Mouse (Mus musculus): ENCODE results near the gene Kcnj2. TPM values are rescaled to one million over a fixed set of nuclear protein-coding genes. Genes with fewer than 3 reads are reported as not detected.

Kcnj2 gene
- total RNA-seq, 1 experiment, result 0.62 TPM

DNA sequence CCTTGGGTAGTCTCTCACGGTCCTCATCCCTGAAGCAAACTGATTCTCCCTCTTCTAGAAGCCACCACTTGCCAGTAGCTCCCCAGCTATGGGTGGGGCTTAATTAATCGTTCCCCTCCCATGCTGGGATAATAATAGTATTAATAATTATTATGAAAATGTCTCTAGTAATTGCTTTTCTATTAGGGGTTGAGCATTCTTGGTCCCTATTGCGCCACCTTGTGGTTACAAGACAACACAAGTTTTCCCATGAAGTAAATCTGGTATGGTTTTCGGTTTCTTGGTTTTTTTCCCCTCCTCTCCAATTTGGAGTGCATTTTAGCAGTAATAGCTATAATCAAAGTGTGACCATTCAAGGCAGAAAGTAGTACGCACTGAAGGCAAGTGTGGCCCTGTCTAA, 23.8 kb upstream of the Kcnj2 start:
- peak; percentile 29 for DNase-seq (ENCODE audit: low read depth, low spot score)
- H3K4me1 ChIP-seq (ENCODE audit: control insufficient read depth in 2 of 2, insufficient read depth in 2 of 2, low read length in 2 of 2, poor library complexity in 1 of 2), result peaks cover 0 to 10% of the 10 kb centered on the region in 2 experiments; a peak in 1 of 4 replicates
- H3K9ac ChIP-seq (ENCODE audit: insufficient read depth, low read depth, low read length, poor library complexity, severe bottlenecking), result no peak overlapping the region
- H3K27ac ChIP-seq (ENCODE audit: insufficient read depth, low read depth, low read length, poor library complexity, severe bottlenecking), result no peak overlapping the region
- in situ Hi-C loops (cut with MboI; ENCODE audit: low sequenced_read_pairs in 2 of 2, unreplicated experiment in 2 of 2), result no loop called here
- H3K9me3 ChIP-seq (ENCODE audit: control insufficient read depth, insufficient read depth, low read depth, low read length), result no peaks in the 10 kb centered on the region
- no peaks in the 10 kb centered on the region for H3K36me3 ChIP-seq (ENCODE audit: control insufficient read depth, insufficient read depth, low read length, poor library complexity, severe bottlenecking)
- no peak overlapping the region for H3K4me3 ChIP-seq (ENCODE audit: insufficient read depth in 1 of 2, low read depth in 1 of 2, low read length in 2 of 2, poor library complexity in 1 of 2, severe bottlenecking in 1 of 2)
- TF ChIP-seq ZNF384 (IDR thresholded peaks at IDR 0.05; ENCODE audit: low read depth, low read length), result no peak
- no peak for TF ChIP-seq MAFK (IDR thresholded peaks at IDR 0.05; ENCODE audit: insufficient read depth, low read depth, low read length)
- TF ChIP-seq HCFC1 (IDR thresholded peaks at IDR 0.05; ENCODE audit: borderline replicate concordance, insufficient read depth, low read length), result no peak
- no peak for TF ChIP-seq ZC3H11A (IDR thresholded peaks at IDR 0.05; ENCODE audit: borderline replicate concordance, low read depth, low read length)
- no peak for TF ChIP-seq CHD2 (IDR thresholded peaks at IDR 0.05; ENCODE audit: low read depth, low read length)

- Histone ChIP-seq H3K27ac (ENCODE audit: insufficient read depth, low read depth, low read length, poor library complexity, severe bottlenecking) (no peak overlapping the region), H3K9me3 (ENCODE audit: control insufficient read depth, insufficient read depth, low read depth, low read length) (no peaks in the 10 kb centered on the region), H3K36me3 (ENCODE audit: control insufficient read depth, insufficient read depth, low read length, poor library complexity, severe bottlenecking) (no peaks in the 10 kb centered on the region), H3K4me1 (ENCODE audit: control insufficient read depth in 2 of 2, insufficient read depth in 2 of 2, low read length in 2 of 2, poor library complexity in 1 of 2) (peaks cover 0 to 10% of the 10 kb centered on the region in 2 experiments; a peak in 1 of 4 replicates), H3K9ac (ENCODE audit: insufficient read depth, low read depth, low read length, poor library complexity, severe bottlenecking) (no peak overlapping the region), H3K4me3 (ENCODE audit: insufficient read depth in 1 of 2, low read depth in 1 of 2, low read length in 2 of 2, poor library complexity in 1 of 2, severe bottlenecking in 1 of 2) (no peak overlapping the region)
- no peak for TF ChIP-seq ZNF384 (IDR thresholded peaks at IDR 0.05; ENCODE audit: low read depth, low read length)
- TF ChIP-seq CHD2 (IDR thresholded peaks at IDR 0.05; ENCODE audit: low read depth, low read length), result 0 out of 2 replicates have a peak, but pooled peaks have one; percentile 53
- peak; percentile 80 for DNase-seq (ENCODE audit: low read depth, low spot score)
- in situ Hi-C loops (cut with MboI; ENCODE audit: low sequenced_read_pairs in 2 of 2, unreplicated experiment in 2 of 2), result no loop called here
Observed at GRCm38 (mm10) chr11:111043298-111043697, 22.7 kb upstream of the Kcnj2 start.

- Histone ChIP-seq H3K4me1 (ENCODE audit: control insufficient read depth in 2 of 2, insufficient read depth in 2 of 2, low read length in 2 of 2, poor library complexity in 1 of 2) (no peaks in the 10 kb centered on the region), H3K9ac (ENCODE audit: insufficient read depth, low read depth, low read length, poor library complexity, severe bottlenecking) (no peak overlapping the region), H3K36me3 (ENCODE audit: control insufficient read depth, insufficient read depth, low read length, poor library complexity, severe bottlenecking) (no peaks in the 10 kb centered on the region), H3K9me3 (ENCODE audit: control insufficient read depth, insufficient read depth, low read depth, low read length) (no peaks in the 10 kb centered on the region), H3K27ac (ENCODE audit: insufficient read depth, low read depth, low read length, poor library complexity, severe bottlenecking) (no peak overlapping the region), H3K4me3 (ENCODE audit: insufficient read depth in 1 of 2, low read depth in 1 of 2, low read length in 2 of 2, poor library complexity in 1 of 2, severe bottlenecking in 1 of 2) (no peak overlapping the region)
- TF ChIP-seq ZC3H11A (IDR thresholded peaks at IDR 0.05; ENCODE audit: borderline replicate concordance, low read depth, low read length) (no peak), MAFK (IDR thresholded peaks at IDR 0.05; ENCODE audit: insufficient read depth, low read depth, low read length) (no peak), ZNF384 (IDR thresholded peaks at IDR 0.05; ENCODE audit: low read depth, low read length) (no peak), CHD2 (IDR thresholded peaks at IDR 0.05; ENCODE audit: low read depth, low read length) (no peak), HCFC1 (IDR thresholded peaks at IDR 0.05; ENCODE audit: borderline replicate concordance, insufficient read depth, low read length) (no peak)
- in situ Hi-C loops (cut with MboI; ENCODE audit: low sequenced_read_pairs in 2 of 2, unreplicated experiment in 2 of 2), result no loop called here
- DNase-seq (ENCODE audit: low read depth, low spot score), result no peak
Observed at GRCm38 (mm10) chr11:111054252-111054651, 11.7 kb upstream of the Kcnj2 start.

GRCm38 (mm10) chr11:111054854-111055822, 10.8 kb upstream of the Kcnj2 start:
- H3K4me1 ChIP-seq (ENCODE audit: control insufficient read depth in 2 of 2, insufficient read depth in 2 of 2, low read length in 2 of 2, poor library complexity in 1 of 2), result no peaks in the 10 kb centered on the region
- no peak overlapping the region for H3K9ac ChIP-seq (ENCODE audit: insufficient read depth, low read depth, low read length, poor library complexity, severe bottlenecking)
- H3K4me3 ChIP-seq (ENCODE audit: insufficient read depth in 1 of 2, low read depth in 1 of 2, low read length in 2 of 2, poor library complexity in 1 of 2, severe bottlenecking in 1 of 2), result no peak overlapping the region
- H3K27ac ChIP-seq (ENCODE audit: insufficient read depth, low read depth, low read length, poor library complexity, severe bottlenecking), result no peak overlapping the region
- in situ Hi-C loops (cut with MboI; ENCODE audit: low sequenced_read_pairs in 2 of 2, unreplicated experiment in 2 of 2), result no loop called here
- no peak for TF ChIP-seq ZNF384 (IDR thresholded peaks at IDR 0.05; ENCODE audit: low read depth, low read length)
- no peak for TF ChIP-seq CHD2 (IDR thresholded peaks at IDR 0.05; ENCODE audit: low read depth, low read length)
- TF ChIP-seq ZC3H11A (IDR thresholded peaks at IDR 0.05; ENCODE audit: borderline replicate concordance, low read depth, low read length), result no peak
- TF ChIP-seq HCFC1 (IDR thresholded peaks at IDR 0.05; ENCODE audit: borderline replicate concordance, insufficient read depth, low read length), result no peak
- no peak for TF ChIP-seq MAFK (IDR thresholded peaks at IDR 0.05; ENCODE audit: insufficient read depth, low read depth, low read length)
- no peaks in the 10 kb centered on the region for H3K9me3 ChIP-seq (ENCODE audit: control insufficient read depth, insufficient read depth, low read depth, low read length)
- H3K36me3 ChIP-seq (ENCODE audit: control insufficient read depth, insufficient read depth, low read length, poor library complexity, severe bottlenecking), result no peaks in the 10 kb centered on the region
- no peak for DNase-seq (ENCODE audit: low read depth, low spot score)

Measured in ES-E14 (cell line).